Mouse (Mus musculus) embryonic facial prominence, embryonic 12.5 days (tissue): ENCODE measurements around the gene Myl6. TPM values are rescaled to one million over a fixed set of nuclear protein-coding genes. Genes with fewer than 3 reads are reported as not detected.
A peak's percentile ranks its signal among the peaks of the same experiment; 100 is the strongest.
"Not testable (repeated sequence)": the region's sequence is repeated elsewhere in the genome, so short reads cannot be mapped to it uniquely, and the experiment has no call there.

Experiments used
- ATAC-seq: fragments of 200-750 bp; cut with Nextera tagmentation; 2 replicates; pipeline ENCODE4 v1.8.0; 2017; ENCODE audit not compliant: insufficient number of reproducible peaks, insufficient read depth, low FRiP score, low TSS enrichment
- H3K27ac ChIP-seq: fragments of 300-500 bp; sonication (generic); 2 replicates; pipeline ENCODE4 v1.5.1; 2016; ENCODE audit warnings: mild to moderate bottlenecking
- H3K27me3 ChIP-seq: fragments of 300-500 bp; sonication (generic); 2 replicates; pipeline ENCODE4 v1.6.1; 2016; ENCODE audit warnings: mild to moderate bottlenecking, moderate library complexity
- H3K36me3 ChIP-seq: fragments of 300-500 bp; sonication (generic); 2 replicates; pipeline ENCODE4 v1.6.1; 2016; ENCODE audit warnings: mild to moderate bottlenecking
- H3K4me1 ChIP-seq: fragments of 300-500 bp; sonication (generic); 2 replicates; pipeline ENCODE4 v1.6.1; 2016
- H3K4me2 ChIP-seq: fragments of 300-500 bp; sonication (generic); replicated peaks from 2 replicates; pipeline ENCODE4 v1.6.1; 2016; ENCODE audit warnings: mild to moderate bottlenecking, moderate library complexity
- H3K4me3 ChIP-seq: fragments of 300-500 bp; sonication (generic); 2 replicates; pipeline ENCODE4 v1.5.1; 2016; ENCODE audit warnings: mild to moderate bottlenecking
- H3K9ac ChIP-seq: fragments of 300-500 bp; sonication (generic); 2 replicates; pipeline ENCODE4 v1.6.1; 2016; ENCODE audit warnings: mild to moderate bottlenecking, moderate library complexity
- H3K9me3 ChIP-seq: fragments of 300-500 bp; sonication (generic); 2 replicates; pipeline ENCODE4 v1.6.1; 2016; ENCODE audit warnings: mild to moderate bottlenecking, moderate library complexity
- WGBS: fragments of 180-500 bp; shearing (Covaris S2); methylation state at CpG from one replicate; pipeline ENCODE4 v1.1.7; 2016; 5-methylcytosine and 5-hydroxymethylcytosine counted together
- polyA plus RNA-seq: library from polyadenylated mRNA; unstranded; fragments of >200 nt; fragmentation: Nextera tagmentation; extraction: Ambion mirVana; gene quantifications from 2 replicates; pipeline ENCODE4 v1.2.1, GENCODE M21; 2016

The Myl6 gene
- polyA plus RNA-seq, 1 experiment from 2014 or later = 877 TPM

GRCm38 (mm10) chr10:128495903-128496302 lies 2.0 kb upstream of the Myl6 start:
- WGBS = 81% methylated on average over 4 of the region's 4 CpGs
- H3K9me3 ChIP-seq = no peaks in the 10 kb centered on the region
- H3K36me3 ChIP-seq = peaks cover 11% of the 10 kb centered on the region
- peaks cover 27% of the 10 kb centered on the region for H3K4me1 ChIP-seq
- ATAC-seq = no peak
- no peaks in the 10 kb centered on the region for H3K27me3 ChIP-seq
- H3K4me3 ChIP-seq = no peak overlapping the region; the same call in 1 of the 2 replicates
- H3K4me2 ChIP-seq = no peak overlapping the region
- H3K27ac ChIP-seq = no peak overlapping the region
- no peak overlapping the region for H3K9ac ChIP-seq

DNA sequence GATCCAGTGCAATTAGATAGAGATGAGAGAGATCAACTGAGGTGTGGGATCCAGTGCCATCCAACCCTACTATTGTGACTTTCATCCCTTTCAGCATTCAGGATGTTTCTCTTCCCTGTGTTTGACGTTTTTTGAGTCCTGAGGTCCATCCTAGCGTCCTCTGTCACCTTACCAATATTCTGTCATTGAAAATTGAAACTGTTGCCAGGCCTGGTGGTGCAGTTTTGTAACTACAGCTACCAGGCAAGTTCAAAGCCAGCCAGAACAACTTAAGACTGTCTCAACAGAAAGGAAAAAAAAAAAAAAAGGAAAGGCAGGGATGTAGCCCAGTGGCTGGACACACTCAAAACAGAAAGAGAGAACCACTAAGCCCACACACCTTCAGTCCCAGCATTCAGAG lies 1.3 kb upstream of the Myl6 start:
- Histone ChIP-seq H3K4me1 (peaks cover 29% of the 10 kb centered on the region), H3K27me3 (no peaks in the 10 kb centered on the region), H3K4me3 (peak overlapping the region; percentile 80; the same call in 1 of the 2 replicates), H3K27ac (no peak overlapping the region), H3K4me2 (peak overlapping the region; percentile 65), H3K36me3 (peaks cover 18% of the 10 kb centered on the region), H3K9me3 (no peaks in the 10 kb centered on the region), H3K9ac (no peak overlapping the region)
- whole genome bisulfite sequencing = 72% methylated on average over 2 of the region's 2 CpGs
- no peak for ATAC-seq

- Histone ChIP-seq H3K27ac (peak overlapping the region; percentile 94), H3K4me2 (peak overlapping the region; percentile 65), H3K4me3 (peak overlapping the region; percentile 80), H3K9ac (peak overlapping the region; percentile 84), H3K27me3 (no peaks in the 10 kb centered on the region), H3K4me1 (peaks cover 29% of the 10 kb centered on the region), H3K9me3 (no peaks in the 10 kb centered on the region), H3K36me3 (peaks cover 23% of the 10 kb centered on the region)
- ATAC-seq = no peak
- WGBS = 59% methylated on average over 11 of the region's 11 CpGs
Observed at GRCm38 (mm10) chr10:128494667-128495245, 811 bp upstream of the Myl6 start.

- peak overlapping the region; percentile 94 for H3K27ac ChIP-seq
- ATAC-seq = 0 out of 2 replicates have a peak, but pooled peaks have one; percentile 24
- H3K9ac ChIP-seq = peak overlapping the region; percentile 84
- peak overlapping the region; percentile 65 for H3K4me2 ChIP-seq
- H3K27me3 ChIP-seq = no peaks in the 10 kb centered on the region
- peak overlapping the region; percentile 80 for H3K4me3 ChIP-seq
- no peaks in the 10 kb centered on the region for H3K9me3 ChIP-seq
- peaks cover 37% of the 10 kb centered on the region for H3K36me3 ChIP-seq
- 0% methylated on average over 12 of the region's 12 CpGs for WGBS
- H3K4me1 ChIP-seq = peaks cover 24% of the 10 kb centered on the region
Observed at GRCm38 (mm10) chr10:128493319-128493694, 638 bp downstream of the Myl6 start.

DNA sequence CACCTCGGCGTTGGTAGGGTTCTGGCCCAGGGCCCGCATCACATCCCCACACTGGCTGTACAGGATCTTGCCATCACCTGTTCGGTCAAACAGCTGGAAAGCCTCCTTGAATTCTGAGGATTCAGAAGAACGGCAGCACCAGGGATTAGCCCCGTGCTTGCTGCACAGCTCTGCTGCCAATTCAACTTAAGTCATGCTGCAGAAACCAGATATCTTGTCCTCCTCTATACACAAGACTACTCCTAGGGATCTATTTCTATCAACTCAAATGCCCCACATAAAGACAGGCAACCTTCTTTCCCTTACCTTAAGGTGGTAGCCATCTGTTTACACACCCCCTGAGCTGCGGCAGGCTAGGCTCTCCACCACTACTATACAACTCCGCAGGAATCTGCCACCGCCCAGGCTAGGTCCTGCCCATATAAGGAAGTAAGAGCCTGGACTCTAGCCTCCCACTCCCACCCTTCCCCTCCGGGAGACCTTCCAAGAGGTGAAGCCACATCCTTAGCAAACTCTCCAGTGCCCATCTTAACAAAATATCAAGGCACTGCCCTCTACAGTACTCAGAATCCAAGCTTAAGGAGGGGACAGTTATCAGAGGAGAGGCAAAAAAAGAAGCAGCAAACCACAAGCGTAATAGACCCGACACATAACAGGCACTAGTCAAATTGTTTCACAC lies 1.2 kb downstream of the Myl6 start:
- H3K4me3 ChIP-seq = peak overlapping the region; percentile 80
- peak overlapping the region; percentile 84 for H3K9ac ChIP-seq
- 26% methylated on average over 12 of the region's 12 CpGs for whole genome bisulfite sequencing
- H3K4me2 ChIP-seq = peak overlapping the region; percentile 65
- H3K9me3 ChIP-seq = no peaks in the 10 kb centered on the region
- H3K36me3 ChIP-seq = peaks cover 43% of the 10 kb centered on the region
- peak; percentile 54 for ATAC-seq
- H3K4me1 ChIP-seq = peaks cover 24% of the 10 kb centered on the region
- H3K27me3 ChIP-seq = no peaks in the 10 kb centered on the region
- H3K27ac ChIP-seq = peak overlapping the region; percentile 94

- Histone ChIP-seq H3K36me3 (peaks cover 50% of the 10 kb centered on the region), H3K9ac (peak overlapping the region; percentile 84)
- not testable (repeated sequence) for H3K9me3 ChIP-seq
Observed at GRCm38 (mm10) chr10:128492051-128492450, 1.9 kb downstream of the Myl6 start.

DNA sequence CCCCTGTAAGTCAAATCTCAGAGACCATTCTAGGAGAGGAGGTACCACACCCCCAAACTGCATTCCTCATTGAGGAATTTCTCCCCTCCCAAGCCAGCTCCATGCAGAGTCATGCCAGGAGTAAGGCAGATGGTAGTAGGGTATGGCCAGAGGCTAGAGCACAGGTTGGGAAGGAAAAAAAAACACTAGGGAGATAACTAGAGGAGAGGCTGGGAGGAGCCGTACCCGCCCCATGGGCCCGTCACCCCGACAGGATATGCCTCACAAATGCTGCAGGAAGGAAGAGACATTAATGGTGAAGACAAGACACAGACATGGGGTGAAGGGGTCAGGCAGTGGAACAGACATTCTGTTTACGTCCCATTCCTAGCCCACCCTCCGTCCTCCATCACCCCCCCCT lies 2.5 kb downstream of the Myl6 start:
- ATAC-seq = no peak
- Histone ChIP-seq H3K9ac (peak overlapping the region; percentile 27; the same call in 1 of the 2 replicates), H3K27ac (peak overlapping the region; percentile 30; the same call in 1 of the 2 replicates), H3K4me2 (peak overlapping the region; percentile 65), H3K9me3 (no peaks in the 10 kb centered on the region), H3K27me3 (no peaks in the 10 kb centered on the region), H3K4me3 (peak overlapping the region; percentile 80), H3K36me3 (peaks cover 55% of the 10 kb centered on the region), H3K4me1 (peaks cover 24% of the 10 kb centered on the region)
- WGBS = 66% methylated on average over 6 of the region's 6 CpGs

More at GRCm38 (mm10) chr10:128492051-128492450, 1.9 kb downstream of the Myl6 start:
- Histone ChIP-seq H3K27ac (peak overlapping the region; percentile 94; the same call in 1 of the 2 replicates), H3K4me3 (peak overlapping the region; percentile 80), H3K4me2 (peak overlapping the region; percentile 65), H3K4me1 (peaks cover 24% of the 10 kb centered on the region)
- ATAC-seq, H3K27me3 ChIP-seq: not testable (repeated sequence)
- 73% methylated on average over 8 of the region's 8 CpGs for WGBS

DNA sequence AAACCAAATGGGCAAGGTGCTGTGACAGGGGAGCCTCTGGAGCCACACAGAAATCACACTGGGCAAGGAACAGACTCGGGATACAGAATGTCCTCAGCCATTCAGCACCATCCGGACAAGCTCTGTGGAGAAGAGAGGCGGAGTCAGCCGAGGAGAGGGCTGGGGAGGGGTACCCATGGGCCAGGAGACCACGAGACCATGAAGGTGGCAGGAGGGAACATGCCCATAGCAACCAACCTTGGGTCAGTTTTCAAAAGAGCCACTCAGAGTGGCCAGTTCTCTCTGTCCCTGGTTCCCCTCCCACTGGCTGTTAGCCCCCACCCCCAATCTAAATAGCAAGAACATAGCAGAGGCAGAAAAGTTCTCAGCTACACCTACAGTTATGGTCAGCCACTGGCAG lies 3.0 kb downstream of the Myl6 start:
- Histone ChIP-seq H3K4me3 (peak overlapping the region; percentile 0; the same call in 1 of the 2 replicates), H3K27me3 (no peaks in the 10 kb centered on the region), H3K4me2 (no peak overlapping the region), H3K36me3 (peaks cover 61% of the 10 kb centered on the region), H3K27ac (no peak overlapping the region), H3K4me1 (peaks cover 24% of the 10 kb centered on the region), H3K9ac (no peak overlapping the region), H3K9me3 (no peaks in the 10 kb centered on the region)
- 48% methylated on average over 5 of the region's 5 CpGs for WGBS
- no peak for ATAC-seq

DNA sequence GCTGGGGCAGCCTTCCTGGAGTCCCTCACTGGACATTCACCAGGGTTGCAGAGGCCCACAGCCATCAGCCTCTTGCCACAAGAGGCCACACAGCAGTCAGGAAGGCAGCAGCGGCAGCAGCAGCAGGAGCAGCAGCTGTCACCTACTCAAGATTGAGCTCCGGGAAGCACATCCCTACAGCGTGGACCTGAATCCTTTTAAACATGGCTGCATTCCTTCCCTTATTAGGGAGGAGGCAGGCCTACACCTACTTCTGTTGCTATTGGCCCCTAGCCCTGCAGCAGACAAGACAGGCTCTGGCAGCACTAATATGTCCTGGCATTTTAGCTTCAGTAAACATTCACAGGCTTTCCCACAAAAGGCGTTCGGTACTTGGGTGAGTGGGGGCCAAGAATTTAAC lies 3.7 kb downstream of the Myl6 start:
- Histone ChIP-seq H3K4me1 (peaks cover 24% of the 10 kb centered on the region), H3K4me3 (no peak overlapping the region; the same call in 1 of the 2 replicates), H3K27ac (peak overlapping the region; percentile 56; the same call in 1 of the 2 replicates), H3K36me3 (peaks cover 67% of the 10 kb centered on the region), H3K9ac (no peak overlapping the region), H3K4me2 (no peak overlapping the region), H3K27me3 (no peaks in the 10 kb centered on the region), H3K9me3 (no peaks in the 10 kb centered on the region)
- no peak for ATAC-seq
- WGBS = 69% methylated on average over 5 of the region's 5 CpGs

- Histone ChIP-seq H3K4me3 (no peak overlapping the region), H3K4me1 (peaks cover 20% of the 10 kb centered on the region), H3K27me3 (no peaks in the 10 kb centered on the region), H3K36me3 (peaks cover 68% of the 10 kb centered on the region), H3K9me3 (no peaks in the 10 kb centered on the region), H3K9ac (no peak overlapping the region), H3K27ac (peak overlapping the region; percentile 56; the same call in 1 of the 2 replicates), H3K4me2 (no peak overlapping the region)
- 55% methylated on average over 4 of the region's 4 CpGs for WGBS
- ATAC-seq = no peak
Observed at GRCm38 (mm10) chr10:128489785-128490184, 4.2 kb downstream of the Myl6 start.

GRCm38 (mm10) chr10:128489380-128489779 lies 4.6 kb downstream of the Myl6 start:
- no peaks in the 10 kb centered on the region for H3K9me3 ChIP-seq
- H3K27me3 ChIP-seq = no peaks in the 10 kb centered on the region
- H3K4me2 ChIP-seq = no peak overlapping the region
- ATAC-seq = no peak
- peak overlapping the region; percentile 56; the same call in 1 of the 2 replicates for H3K27ac ChIP-seq
- H3K9ac ChIP-seq = no peak overlapping the region
- 64% methylated on average over 5 of the region's 5 CpGs for WGBS
- H3K36me3 ChIP-seq = peaks cover 71% of the 10 kb centered on the region
- peaks cover 17% of the 10 kb centered on the region for H3K4me1 ChIP-seq
- H3K4me3 ChIP-seq = no peak overlapping the region

DNA sequence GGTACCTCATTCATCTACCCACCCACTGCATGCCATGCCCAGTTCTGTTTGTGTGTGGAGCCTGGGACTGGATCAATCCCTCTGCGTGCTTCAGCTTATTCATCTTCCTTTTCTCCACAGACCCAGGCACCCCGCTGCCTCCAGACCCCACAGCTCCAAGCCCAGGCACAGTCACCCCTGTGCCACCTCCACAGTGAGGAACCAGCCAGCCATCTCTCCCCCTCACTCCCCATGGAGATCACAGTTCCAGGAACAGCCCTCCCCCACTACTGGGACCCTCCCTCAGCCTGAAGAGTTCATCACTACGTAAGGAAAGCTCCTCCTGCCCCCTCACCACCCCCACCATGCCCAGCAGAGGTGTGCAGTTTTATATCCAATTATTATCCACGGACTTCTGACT lies 5.2 kb downstream of the Myl6 start:
- no peaks in the 10 kb centered on the region for H3K9me3 ChIP-seq
- H3K27me3 ChIP-seq = no peaks in the 10 kb centered on the region
- H3K4me2 ChIP-seq = no peak overlapping the region
- no peak overlapping the region for H3K9ac ChIP-seq
- no peak overlapping the region for H3K4me3 ChIP-seq
- H3K27ac ChIP-seq = no peak overlapping the region
- H3K36me3 ChIP-seq = peaks cover 77% of the 10 kb centered on the region
- WGBS = 77% methylated on average over 4 of the region's 4 CpGs
- ATAC-seq = no peak
- peaks cover 17% of the 10 kb centered on the region for H3K4me1 ChIP-seq
